Comparison of ENCODE assay signal across 11 mouse cellular contexts in the genomic region with DNA sequence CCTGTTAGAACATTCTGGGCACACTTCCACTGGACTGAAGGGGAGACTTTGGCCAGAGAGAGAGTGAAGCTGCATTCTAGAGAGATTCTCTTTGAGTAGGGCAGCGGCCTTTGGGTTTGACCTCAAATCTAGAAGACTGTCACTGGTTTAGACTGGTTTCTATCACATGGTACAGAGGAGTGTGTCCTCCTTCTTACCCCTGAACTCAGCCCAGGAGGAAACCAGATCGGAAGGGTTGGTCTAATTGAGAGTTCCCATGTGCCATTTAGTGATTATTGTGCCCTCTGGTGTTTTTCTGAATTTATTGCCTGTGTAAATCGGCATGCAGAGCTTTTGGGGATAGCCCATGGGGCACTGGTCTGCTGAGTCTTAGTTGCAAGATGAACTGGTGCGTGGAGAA.
A peak's percentile ranks its signal among the peaks of the same experiment; 100 is the strongest.
DNase-seq lines count a peak whose midpoint lies in the region; ATAC-seq and TF ChIP-seq lines count a peak whose summit lies in the region.
"Had no signal": no experiment of that assay in that cellular context is flagged by ENCODE, and none has a peak within 500 bp of the region (broad histone marks: within the 10 kb centered on the region; RNA-seq: fewer than 3 reads in every experiment).

No protein-coding gene starts in this region.

- no peak overlapping the region for H3K27ac ChIP-seq in liver, embryonic 14.5 days
- H3K27ac ChIP-seq: hindbrain, embryonic 15.5 days had no signal

- TF ChIP-seq CTCF in liver, embryonic 14.5 days (IDR thresholded peaks at IDR 0.05; ENCODE audit: low read depth): 0 out of 2 replicates have a peak, but pooled peaks have one; percentile 11

- H3K4me2 ChIP-seq in liver, embryonic 14.5 days (ENCODE audit: low read depth): no peak overlapping the region
- H3K4me2 ChIP-seq: hindbrain, embryonic 15.5 days had no signal

- TF ChIP-seq EP300 in liver, embryonic 14.5 days (IDR thresholded peaks at IDR 0.05; ENCODE audit: low read depth): no peak

- 0 out of 4 replicates have a peak, but pooled peaks cover 0 to 2% of the 10 kb centered on the region in 2 experiments for H3K4me1 ChIP-seq in liver, embryonic 14.5 days (replicated peaks; ENCODE audit: control insufficient read depth in 2 of 2, insufficient read depth in 2 of 2, low read length in 1 of 2)
- H3K4me1 ChIP-seq: hindbrain, embryonic 15.5 days had no signal

- no peak overlapping the region for H3K4me3 ChIP-seq in liver, embryonic 14.5 days (ENCODE audit: insufficient read depth in 1 of 2, low read depth in 2 of 2, low read length in 2 of 2)
- H3K4me3 ChIP-seq: hindbrain, embryonic 15.5 days had no signal

- H3K9ac ChIP-seq in liver, embryonic 14.5 days (replicated peaks): no peak overlapping the region
- H3K9ac ChIP-seq: hindbrain, embryonic 15.5 days had no signal

- H3K9me3 ChIP-seq in liver, embryonic 14.5 days (ENCODE audit: control insufficient read depth, low read length): no peaks in the 10 kb centered on the region
- H3K9me3 ChIP-seq: hindbrain, embryonic 15.5 days had no signal

- 40% methylated on average over 4 of the region's 4 CpGs for WGBS in liver, embryonic 14.5 days (ENCODE audit: insufficient replicate concordance)

- H3K27me3 ChIP-seq in liver, embryonic 14.5 days (ENCODE audit: control insufficient read depth, insufficient read depth, low read length): no peaks in the 10 kb centered on the region
- H3K27me3 ChIP-seq: hindbrain, embryonic 15.5 days had no signal

- no peak for ATAC-seq in liver, embryonic 14.5 days (ENCODE audit: insufficient read depth)
- ATAC-seq in hematopoietic stem cell, adult 5-6 weeks (replicated peaks in 1 of 2; ENCODE audit: insufficient read depth in 1 of 2, low FRiP score in 2 of 2, low TSS enrichment in 1 of 2, low read depth in 1 of 2, poor library complexity in 2 of 2, severe bottlenecking in 2 of 2): peak; percentile 51 to 52
- ATAC-seq in megakaryocyte progenitor cell, adult 5-6 weeks (replicated peaks; ENCODE audit: poor library complexity): peak; percentile 61

- no peak for DNase-seq in liver, embryonic 14.5 days (ENCODE audit: low read depth in 3 of 3, low spot score in 3 of 3)
- no peak for DNase-seq in liver
- peak; percentile 45 for DNase-seq in Muller cell, postnatal 12 days (ENCODE audit: inconsistent ontology term)
- no peak for DNase-seq in adrenal gland, adult 18-20 months (ENCODE audit: low spot score in 2 of 2)
- no peak for DNase-seq in frontal cortex, postnatal 36 days (ENCODE audit: low spot score in 2 of 2)
- DNase-seq: cerebellum, adult 18-20 months; left cerebral cortex, postnatal 4 days; midbrain, embryonic 14.5 days had no signal

- H3K36me3 ChIP-seq in liver, embryonic 14.5 days (replicated peaks; ENCODE audit: control insufficient read depth, insufficient read depth, low read depth): no peaks in the 10 kb centered on the region
- H3K36me3 ChIP-seq: hindbrain, embryonic 15.5 days had no signal
